ENCODE assay signal across 22 mouse cellular contexts in genomic region chr1:76197651-76198050, GRCm38 (mm10).
DNase-seq lines count a peak whose midpoint lies in the region; ATAC-seq and TF ChIP-seq lines count a peak whose summit lies in the region.
"Had no signal": no experiment of that assay in that cellular context is flagged by ENCODE, and none has a peak within 500 bp of the region (broad histone marks: within the 10 kb centered on the region; RNA-seq: fewer than 3 reads in every experiment).

No protein-coding gene starts in this region.

- H3K79me2 ChIP-seq in liver, adult 2 months (ENCODE audit: control insufficient read depth, insufficient read depth, low read length), result no peaks in the 10 kb centered on the region

- TF ChIP-seq CTCF in heart, postnatal 0 days (IDR thresholded peaks at IDR 0.05; ENCODE audit: low read depth), result no peak
- no peak for TF ChIP-seq CTCF in kidney, adult 2 months (conservative IDR thresholded peaks at IDR 0.05; ENCODE audit: insufficient read depth, insufficient read length, low read depth, low read length)
- no peak for TF ChIP-seq CTCF in liver, adult 2 months (IDR thresholded peaks at IDR 0.05; ENCODE audit: low read depth, low read length)

- ATAC-seq in heart, postnatal 0 days (ENCODE audit: insufficient read depth, low read depth), result no peak
- ATAC-seq: CD4-positive, CD25-positive, alpha-beta regulatory T cell, adult 4 months; forebrain, embryonic 14.5 days; forebrain, postnatal 0 days; intestine, postnatal 0 days had no signal

- no peak for TF ChIP-seq EP300 in heart, postnatal 0 days (IDR thresholded peaks at IDR 0.05; ENCODE audit: low read depth)

- H3K4me1 ChIP-seq in heart, postnatal 0 days (ENCODE audit: control insufficient read depth, insufficient read depth), result peaks cover 9% of the 10 kb centered on the region
- H3K4me1 ChIP-seq in kidney, adult 2 months (ENCODE audit: control insufficient read depth, insufficient read depth, low read length), result no peaks in the 10 kb centered on the region
- H3K4me1 ChIP-seq in liver, adult 2 months (ENCODE audit: control insufficient read depth, insufficient read depth, low read length), result no peaks in the 10 kb centered on the region
- H3K4me1 ChIP-seq: embryonic facial prominence, embryonic 12.5 days; embryonic facial prominence, embryonic 15.5 days; hindbrain, embryonic 12.5 days; hindbrain, embryonic 15.5 days had no signal

- H3K27ac ChIP-seq in heart, postnatal 0 days (ENCODE audit: low read depth), result no peak overlapping the region
- H3K27ac ChIP-seq in kidney, adult 2 months (ENCODE audit: insufficient read depth, low read depth, low read length), result no peak overlapping the region
- no peak overlapping the region for H3K27ac ChIP-seq in liver, adult 2 months (replicated peaks; ENCODE audit: insufficient read depth, low read depth, low read length)
- H3K27ac ChIP-seq: embryonic facial prominence, embryonic 12.5 days; embryonic facial prominence, embryonic 15.5 days; heart, embryonic 15.5 days; hindbrain, embryonic 12.5 days; hindbrain, embryonic 15.5 days had no signal

- H3K36me3 ChIP-seq in heart, postnatal 0 days (replicated peaks; ENCODE audit: control insufficient read depth, insufficient read depth, low read length), result no peaks in the 10 kb centered on the region
- no peaks in the 10 kb centered on the region for H3K36me3 ChIP-seq in kidney, adult 2 months (ENCODE audit: control insufficient read depth, insufficient read depth, low read length)
- no peaks in the 10 kb centered on the region for H3K36me3 ChIP-seq in liver, adult 2 months (ENCODE audit: control insufficient read depth, insufficient read depth, low read length)
- H3K36me3 ChIP-seq: embryonic facial prominence, embryonic 12.5 days; embryonic facial prominence, embryonic 15.5 days; heart, embryonic 15.5 days; hindbrain, embryonic 12.5 days; hindbrain, embryonic 15.5 days had no signal

- H3K4me2 ChIP-seq in heart, postnatal 0 days (ENCODE audit: low read depth, low read length), result no peak overlapping the region
- H3K4me2 ChIP-seq: embryonic facial prominence, embryonic 12.5 days; embryonic facial prominence, embryonic 15.5 days; heart, embryonic 15.5 days; hindbrain, embryonic 12.5 days; hindbrain, embryonic 15.5 days had no signal

- no peak for TF ChIP-seq POLR2A in kidney, adult 2 months (IDR thresholded peaks at IDR 0.05; ENCODE audit: low read depth, low read length)
- no peak for TF ChIP-seq POLR2A in liver, adult 2 months (IDR thresholded peaks at IDR 0.05; ENCODE audit: extremely low read depth, insufficient read depth, low read length)

- DNase-seq in heart, postnatal 0 days (ENCODE audit: low spot score), result peak; percentile 25
- DNase-seq in heart, postnatal 25 days (ENCODE audit: low spot score), result no peak
- peak; percentile 8 for DNase-seq in kidney, adult 2 months
- no peak for DNase-seq in kidney, adult 8-10 months
- DNase-seq in liver, adult 2 months (ENCODE audit: extremely low read depth, low read depth, low spot score), result peak; percentile 34
- DNase-seq in liver, result no peak
- DNase-seq: adrenal gland, adult 2 months; adrenal gland, postnatal 14 days; cerebellum, adult 11 months; cerebellum, adult 2 months; cerebellum, adult 9-11 months; cerebellum, postnatal 25 days; forebrain, postnatal 0 days; gastrocnemius, postnatal 25 days had no signal

- WGBS in heart, postnatal 0 days, result 57% methylated on average over 3 of the region's 3 CpGs
- 58% methylated on average over 3 of the region's 3 CpGs for WGBS in kidney, adult 2 months
- 42% methylated on average over 3 of the region's 3 CpGs for WGBS in liver, adult 2 months

- no peak overlapping the region for H3K4me3 ChIP-seq in heart, postnatal 0 days (ENCODE audit: low read depth, low read length)
- no peak overlapping the region for H3K4me3 ChIP-seq in kidney, adult 2 months (ENCODE audit: insufficient read depth, low read depth, low read length)
- no peak overlapping the region for H3K4me3 ChIP-seq in liver, adult 2 months (ENCODE audit: insufficient read depth, low read depth, low read length)
- H3K4me3 ChIP-seq: embryonic facial prominence, embryonic 12.5 days; embryonic facial prominence, embryonic 15.5 days; heart, embryonic 15.5 days; hindbrain, embryonic 12.5 days; hindbrain, embryonic 15.5 days had no signal

- H3K27me3 ChIP-seq in heart, postnatal 0 days (ENCODE audit: control insufficient read depth, insufficient read depth, low read length), result no peaks in the 10 kb centered on the region
- no peaks in the 10 kb centered on the region for H3K27me3 ChIP-seq in kidney, adult 2 months (replicated peaks; ENCODE audit: control insufficient read depth, insufficient read depth, low read length)
- no peaks in the 10 kb centered on the region for H3K27me3 ChIP-seq in liver, adult 2 months (ENCODE audit: control insufficient read depth, insufficient read depth, low read length)
- H3K27me3 ChIP-seq: embryonic facial prominence, embryonic 12.5 days; embryonic facial prominence, embryonic 15.5 days; heart, embryonic 15.5 days; hindbrain, embryonic 12.5 days; hindbrain, embryonic 15.5 days had no signal

- H3K9me3 ChIP-seq in heart, postnatal 0 days (replicated peaks; ENCODE audit: control insufficient read depth, low read length), result no peaks in the 10 kb centered on the region
- H3K9me3 ChIP-seq: embryonic facial prominence, embryonic 12.5 days; embryonic facial prominence, embryonic 15.5 days; heart, embryonic 15.5 days; hindbrain, embryonic 12.5 days; hindbrain, embryonic 15.5 days had no signal

- intact Hi-C loops in heart, postnatal 25 days (cut with DNase I), result no loop called here

- no peak overlapping the region for H3K9ac ChIP-seq in heart, postnatal 0 days (replicated peaks; ENCODE audit: low read depth, low read length)
- no peak overlapping the region for H3K9ac ChIP-seq in liver, adult 2 months (ENCODE audit: low read depth, low read length)
- H3K9ac ChIP-seq: embryonic facial prominence, embryonic 12.5 days; embryonic facial prominence, embryonic 15.5 days; forebrain, postnatal 0 days; heart, embryonic 15.5 days; hindbrain, embryonic 12.5 days; hindbrain, embryonic 15.5 days had no signal

Comparison
In these comparisons a context has a peak if more than half of its experiments do, and no peak if none do; other contexts are left out.
1. DNase-seq: peak in heart, postnatal 0 days (single experiment), kidney, adult 2 months (single experiment) and liver, adult 2 months (single experiment); none in heart, postnatal 25 days (single experiment), kidney, adult 8-10 months (0 of 2) and liver (single experiment).